Mouse (Mus musculus) CH12.LX (cell line): ENCODE measurements at regions not wholly inside any gene's neighbourhood (a gene's known extent, or its start where the extent isn't known, plus 50 kb on each side); places are given as distances from the start of the nearest gene placed in this dataset.

Experiments
- DNase-seq: peaks from one replicate; pipeline ENCODE4 v3.0.0-alpha.2; 2013; ENCODE audit errors: extremely low read depth
- H3K27ac ChIP-seq: 2 replicates; pipeline ENCODE4 v1.5.1; 2012; ENCODE audit warnings: low read depth, mild to moderate bottlenecking, control low read depth, moderate library complexity; ENCODE audit not compliant: insufficient read depth
- H3K27me3 ChIP-seq: replicated peaks from 2 replicates; pipeline ENCODE3; 2012; ENCODE audit warnings: inconsistent platforms
- H3K36me3 ChIP-seq, 2 experiments: replicated peaks in 1 of 2; 2 replicates each; pipeline versions ENCODE3 to v1.6.1; 2012; ENCODE audit warnings: inconsistent platforms in 1 of 2, low read length in 1 of 2, mild to moderate bottlenecking in 1 of 2, mixed read lengths in 1 of 2, moderate library complexity in 1 of 2; ENCODE audit not compliant: control insufficient read depth in 1 of 2, insufficient read depth in 1 of 2
- H3K4me1 ChIP-seq, 2 experiments: 2 replicates each; pipeline ENCODE4 v1.6.1; 2012; ENCODE audit warnings: inconsistent platforms in 1 of 2, moderate library complexity in 1 of 2; ENCODE audit not compliant: insufficient read depth in 2 of 2, control insufficient read depth in 1 of 2
- H3K4me2 ChIP-seq: 2 replicates; pipeline ENCODE4 v1.6.1; 2012; ENCODE audit warnings: low read depth, mild to moderate bottlenecking, control low read depth; ENCODE audit not compliant: poor library complexity, insufficient read depth, severe bottlenecking
- H3K4me3 ChIP-seq, 3 experiments: fragments of 150-350 bp in 1 of 3; sonication (generic) in 1 of 3; replicated peaks in 1 of 3; 2 replicates each; pipeline versions ENCODE3 to v1.5.1; 2011 to 2012; ENCODE audit warnings: low read depth in 2 of 3, low read length in 2 of 3, mild to moderate bottlenecking in 2 of 3, moderate library complexity in 2 of 3, control low read depth in 1 of 3, improper control_type of control experiment in 1 of 3, inconsistent platforms in 1 of 3, mixed read lengths in 1 of 3; ENCODE audit not compliant: poor library complexity in 1 of 3
- H3K79me2 ChIP-seq: replicated peaks from 2 replicates; pipeline ENCODE4 v1.6.1; 2012; ENCODE audit warnings: mild to moderate bottlenecking, moderate library complexity; ENCODE audit not compliant: control insufficient read depth, poor library complexity, insufficient read depth, severe bottlenecking; ENCODE audit errors: extremely low read depth
- H3K9ac ChIP-seq: 2 replicates; pipeline ENCODE4 v1.6.1; 2012; ENCODE audit warnings: low read depth, mild to moderate bottlenecking, control low read depth, moderate library complexity; ENCODE audit not compliant: insufficient read depth
- H3K9me3 ChIP-seq: replicated peaks from 2 replicates; pipeline ENCODE3; 2012; ENCODE audit warnings: low read length, inconsistent platforms, mixed read lengths
- CHD1 ChIP-seq: IDR thresholded peaks from 2 replicates; pipeline ENCODE4 v1.6.1; 2012; ENCODE audit warnings: low read depth, low read length, improper control_type of control experiment, inconsistent platforms
- CHD2 ChIP-seq: IDR thresholded peaks from 2 replicates; pipeline ENCODE4 v1.6.1; 2011; ENCODE audit warnings: low read length, improper control_type of control experiment
- KAT2A ChIP-seq: IDR thresholded peaks from 2 replicates; pipeline ENCODE4 v1.6.1; 2012; ENCODE audit warnings: low read length, improper control_type of control experiment, inconsistent platforms; ENCODE audit not compliant: insufficient replicate concordance
- MAFK ChIP-seq: IDR thresholded peaks from 2 replicates; pipeline ENCODE4 v1.6.1; 2011; ENCODE audit warnings: low read length, improper control_type of control experiment; ENCODE audit not compliant: insufficient replicate concordance
- MAX ChIP-seq: IDR thresholded peaks from 2 replicates; pipeline ENCODE4 v1.6.1; 2011; ENCODE audit warnings: low read length, improper control_type of control experiment
- MAZ ChIP-seq: IDR thresholded peaks from 2 replicates; pipeline ENCODE4 v1.6.1; 2012; ENCODE audit warnings: low read depth, mild to moderate bottlenecking, inconsistent platforms, low read length, improper control_type of control experiment, moderate library complexity
- MEF2A ChIP-seq: IDR thresholded peaks from 2 replicates; pipeline ENCODE4 v1.6.1; 2014; ENCODE audit warnings: low read depth, mild to moderate bottlenecking, inconsistent platforms, low read length, improper control_type of control experiment, borderline replicate concordance
- MYC ChIP-seq: IDR thresholded peaks from 2 replicates; pipeline ENCODE4 v1.6.1; 2011; ENCODE audit warnings: low read depth, mild to moderate bottlenecking, improper control_type of control experiment, low read length
- NELFE ChIP-seq: IDR thresholded peaks from 2 replicates; pipeline ENCODE4 v1.6.1; 2011; ENCODE audit warnings: low read depth, low read length, improper control_type of control experiment
- NRF1 ChIP-seq: IDR thresholded peaks from 2 replicates; pipeline ENCODE4 v1.6.1; 2014; ENCODE audit warnings: low read depth, mild to moderate bottlenecking, inconsistent platforms, low read length, improper control_type of control experiment, moderate library complexity
- POLR2AphosphoS2 ChIP-seq: IDR thresholded peaks from 2 replicates; pipeline ENCODE4 v1.6.1; 2011; ENCODE audit warnings: low read depth, low read length, improper control_type of control experiment
- UBTF ChIP-seq: IDR thresholded peaks from 2 replicates; pipeline ENCODE4 v1.6.1; 2012; ENCODE audit warnings: low read depth, mild to moderate bottlenecking, inconsistent platforms, low read length, improper control_type of control experiment, moderate library complexity
- USF1 ChIP-seq: IDR thresholded peaks from 2 replicates; pipeline ENCODE4 v1.6.1; 2014; ENCODE audit warnings: low read depth, mild to moderate bottlenecking, inconsistent platforms, low read length, improper control_type of control experiment
- ZC3H11A ChIP-seq: IDR thresholded peaks from 2 replicates; pipeline ENCODE4 v1.6.1; 2012; ENCODE audit warnings: low read depth, mild to moderate bottlenecking, inconsistent platforms, low read length, improper control_type of control experiment
- dilution Hi-C: fragments of 300-500 bp; cut with MboI; formaldehyde crosslinking; loops from 2 replicates; pipeline ENCODE4 v1.14.3; 2020; ENCODE audit warnings: low sequenced_read_pairs; ENCODE audit not compliant: extremely low pct_unique_long_range_greater_than_20kb, extremely low pct_ligation_motif_present
- in situ Hi-C: fragments of 300-500 bp; cut with MboI; formaldehyde crosslinking; loops from 3 replicates; pipeline ENCODE4 v1.14.3; 2019; ENCODE audit warnings: low sequenced_read_pairs, low pct_ligation_motif_present, low pct_unique_long_range_greater_than_20kb, mixed read lengths

- in situ Hi-C loops = no loop called here
- dilution Hi-C loops = no loop called here
- no peaks in the 10 kb centered on the region for H3K36me3 ChIP-seq
Measured at GRCm38 (mm10) chr14:99547931-99548330, 249.4 kb downstream of the Klf5 start.

GRCm38 (mm10) chr14:99548363-99549248 is 250.1 kb downstream of the Klf5 start:
- dilution Hi-C loops = no loop called here
- Histone ChIP-seq H3K79me2 (no peaks in the 10 kb centered on the region), H3K27ac (no peak overlapping the region), H3K9me3 (no peaks in the 10 kb centered on the region), H3K27me3 (no peaks in the 10 kb centered on the region), H3K4me3 (no peak overlapping the region), H3K4me2 (no peak overlapping the region), H3K9ac (no peak overlapping the region), H3K36me3 (no peaks in the 10 kb centered on the region), H3K4me1 (peaks cover 0 to 7% of the 10 kb centered on the region in 2 experiments; a peak in 1 of 4 replicates)
- DNase-seq = no peak
- in situ Hi-C loops = no loop called here
- no peak for TF ChIP-seq MAZ
- TF ChIP-seq UBTF = no peak
- TF ChIP-seq MEF2A = no peak
- no peak for TF ChIP-seq NELFE
- no peak for TF ChIP-seq NRF1
- no peak for TF ChIP-seq KAT2A
- no peak for TF ChIP-seq MYC
- TF ChIP-seq MAX = no peak
- no peak for TF ChIP-seq USF1
- no peak for TF ChIP-seq CHD1
- TF ChIP-seq ZC3H11A = no peak
- no peak for TF ChIP-seq POLR2AphosphoS2
- TF ChIP-seq CHD2 = no peak

More at GRCm38 (mm10) chr14:99547931-99548330, 249.4 kb downstream of the Klf5 start:
- Histone ChIP-seq H3K27ac (no peak overlapping the region), H3K4me3 (no peak overlapping the region), H3K27me3 (no peaks in the 10 kb centered on the region), H3K79me2 (no peaks in the 10 kb centered on the region), H3K4me2 (no peak overlapping the region), H3K9me3 (no peaks in the 10 kb centered on the region), H3K9ac (no peak overlapping the region), H3K4me1 (peaks cover 0 to 7% of the 10 kb centered on the region in 2 experiments; a peak in 1 of 4 replicates)
- no peak for DNase-seq
- TF ChIP-seq NRF1 = no peak
- TF ChIP-seq MAFK = 0 out of 2 replicates have a peak, but pooled peaks have one; percentile 25
